Mouse (Mus musculus): ENCODE data around the gene Adk. TPM values are rescaled to one million over a fixed set of nuclear protein-coding genes. Genes with fewer than 3 reads are reported as not detected.

The Adk gene
- total and polyA plus RNA-seq, 3 experiments, result 47.9 to 129 (median 59.0) TPM

DNA sequence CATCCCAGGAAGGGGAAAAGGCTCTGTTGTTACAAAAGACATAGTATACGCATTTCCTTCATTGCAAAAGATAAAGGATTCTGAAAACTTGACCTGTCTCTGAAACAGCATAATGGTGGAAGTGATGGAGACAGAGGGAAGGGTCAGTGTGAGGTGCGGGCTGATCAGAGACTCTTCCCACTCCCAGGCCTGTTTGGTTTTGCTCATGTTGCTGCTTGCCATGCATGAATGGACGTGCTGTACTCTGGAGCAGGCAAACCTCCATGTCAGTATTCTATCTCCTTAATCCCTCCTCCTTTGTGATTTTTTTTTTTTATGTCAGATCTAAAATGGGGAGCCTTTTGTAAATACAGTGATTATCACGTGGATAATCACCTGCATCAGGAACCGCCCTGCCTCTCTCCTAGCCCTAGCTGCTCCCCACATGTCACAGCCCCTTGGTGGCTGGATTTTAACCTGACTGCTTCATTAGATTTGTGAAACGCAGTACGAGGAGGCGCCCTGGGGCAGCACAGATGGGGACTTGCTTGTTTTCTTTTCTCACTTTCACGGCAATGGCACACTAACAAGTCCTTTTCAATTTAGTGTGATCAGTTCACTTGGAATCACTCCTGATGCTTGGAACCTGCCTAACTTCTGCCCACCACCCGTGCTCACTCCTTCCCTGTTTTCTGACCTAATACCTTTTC is 307.0 kb downstream of the Adk start:
- Histone ChIP-seq H3K27ac (ENCODE audit: insufficient read depth, low read depth) (no peak overlapping the region), H3K9me3 (replicated peaks; ENCODE audit: low read length) (no peaks in the 10 kb centered on the region), H3K4me2 (ENCODE audit: insufficient read depth, low read depth, poor library complexity, severe bottlenecking) (no peak overlapping the region), H3K9ac (ENCODE audit: insufficient read depth, low read depth) (no peak overlapping the region), H3K36me3 (replicated peaks in 1 of 2; ENCODE audit: control insufficient read depth in 1 of 2, insufficient read depth in 1 of 2, low read length in 1 of 2) (peaks cover 0 to 2% of the 10 kb centered on the region in 2 experiments), H3K4me3 (replicated peaks in 1 of 3; ENCODE audit: low read depth in 2 of 3, low read length in 2 of 3, poor library complexity in 1 of 3) (no peak overlapping the region), H3K27me3 (replicated peaks) (no peaks in the 10 kb centered on the region), H3K4me1 (ENCODE audit: control insufficient read depth in 1 of 2, insufficient read depth in 2 of 2) (no peaks in the 10 kb centered on the region), H3K79me2 (replicated peaks; ENCODE audit: control insufficient read depth, extremely low read depth, insufficient read depth, poor library complexity, severe bottlenecking) (no peaks in the 10 kb centered on the region)
- TF ChIP-seq E2F4 (IDR thresholded peaks at IDR 0.05; ENCODE audit: insufficient replicate concordance, low read depth, low read length) (no peak), CTCF (conservative IDR thresholded peaks at IDR 0.05 in 1 of 2, IDR thresholded peaks at IDR 0.05 in 1 of 2; ENCODE audit: low read depth in 2 of 2, low read length in 2 of 2) (no peak), ETS1 (conservative IDR thresholded peaks at IDR 0.05; ENCODE audit: low read depth, low read length) (no peak), USF2 (conservative IDR thresholded peaks at IDR 0.05; ENCODE audit: low read depth, low read length) (no peak), POLR2A (IDR thresholded peaks at IDR 0.05; ENCODE audit: low read depth, low read length) (no peak), MAZ (IDR thresholded peaks at IDR 0.05; ENCODE audit: low read depth, low read length) (no peak), MAX (IDR thresholded peaks at IDR 0.05; ENCODE audit: low read length) (no peak), ZKSCAN1 (IDR thresholded peaks at IDR 0.05; ENCODE audit: borderline replicate concordance, low read depth, low read length) (no peak), RAD21 (IDR thresholded peaks at IDR 0.05; ENCODE audit: low read depth, low read length) (no peak), KAT2A (IDR thresholded peaks at IDR 0.05; ENCODE audit: insufficient replicate concordance, low read length) (no peak), SIN3A (IDR thresholded peaks at IDR 0.05; ENCODE audit: low read length) (no peak), USF1 (IDR thresholded peaks at IDR 0.05; ENCODE audit: low read depth, low read length) (no peak), ZNF384 (IDR thresholded peaks at IDR 0.05; ENCODE audit: low read depth, low read length) (no peak), JUN (IDR thresholded peaks at IDR 0.05; ENCODE audit: insufficient read depth, low read depth, low read length) (no peak)
- dilution Hi-C loops (cut with MboI; ENCODE audit: extremely low pct_ligation_motif_present, extremely low pct_unique_long_range_greater_than_20kb, low sequenced_read_pairs), result no loop called here
- in situ Hi-C loops (cut with MboI; ENCODE audit: low pct_ligation_motif_present, low pct_unique_long_range_greater_than_20kb, low sequenced_read_pairs), result no loop called here
- no peak for DNase-seq (ENCODE audit: extremely low read depth)

DNA sequence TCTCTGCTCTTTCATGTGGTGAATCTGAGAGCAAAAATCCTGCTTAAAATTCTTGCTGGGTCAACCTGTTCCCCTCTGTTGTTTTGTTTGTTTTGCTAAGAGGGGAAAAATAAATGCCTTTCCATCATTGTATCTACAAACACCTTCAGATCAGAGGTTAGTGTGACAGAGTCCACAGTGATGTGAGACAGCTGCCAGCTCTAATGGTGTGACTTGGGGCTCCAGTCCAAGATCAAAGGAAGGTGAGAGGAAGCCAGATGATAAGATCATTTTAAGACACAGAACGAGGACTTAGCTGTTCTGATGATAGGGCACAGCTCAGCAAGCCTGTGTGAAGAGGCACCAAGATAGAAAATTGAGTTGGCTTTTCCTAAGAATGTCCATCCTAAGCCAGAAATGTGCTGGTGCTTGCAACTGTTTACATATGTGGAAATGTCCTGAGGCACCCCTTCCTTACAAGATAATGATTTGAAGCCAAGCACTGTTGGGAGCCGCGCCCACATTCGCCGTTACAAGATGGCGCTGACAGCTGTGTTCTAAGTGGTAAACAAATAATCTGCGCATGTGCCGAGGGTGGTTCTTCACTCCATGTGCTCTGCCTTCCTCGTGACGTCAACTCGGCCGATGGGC is 307.6 kb downstream of the Adk start:
- no peak overlapping the region for H3K27ac ChIP-seq (ENCODE audit: insufficient read depth, low read depth)
- no peak overlapping the region for H3K9ac ChIP-seq (ENCODE audit: insufficient read depth, low read depth)
- TF ChIP-seq HCFC1 (IDR thresholded peaks at IDR 0.05; ENCODE audit: low read depth, low read length), result no peak
- TF ChIP-seq MEF2A (IDR thresholded peaks at IDR 0.05; ENCODE audit: borderline replicate concordance, low read depth, low read length), result no peak
- no peak for TF ChIP-seq CHD2 (IDR thresholded peaks at IDR 0.05; ENCODE audit: low read length)
- no peak for TF ChIP-seq USF2 (conservative IDR thresholded peaks at IDR 0.05; ENCODE audit: low read depth, low read length)
- no peak for TF ChIP-seq NELFE (IDR thresholded peaks at IDR 0.05; ENCODE audit: low read depth, low read length)
- no peak for TF ChIP-seq PAX5 (IDR thresholded peaks at IDR 0.05; ENCODE audit: low read length)
- no peak for TF ChIP-seq TCF12 (IDR thresholded peaks at IDR 0.05; ENCODE audit: low read depth, low read length)
- no peak for TF ChIP-seq NRF1 (IDR thresholded peaks at IDR 0.05; ENCODE audit: low read depth, low read length)
- peaks cover 0 to 2% of the 10 kb centered on the region in 2 experiments for H3K36me3 ChIP-seq (replicated peaks in 1 of 2; ENCODE audit: control insufficient read depth in 1 of 2, insufficient read depth in 1 of 2, low read length in 1 of 2)
- dilution Hi-C loops (cut with MboI; ENCODE audit: extremely low pct_ligation_motif_present, extremely low pct_unique_long_range_greater_than_20kb, low sequenced_read_pairs), result no loop called here
- H3K4me2 ChIP-seq (ENCODE audit: insufficient read depth, low read depth, poor library complexity, severe bottlenecking), result no peak overlapping the region
- no peaks in the 10 kb centered on the region for H3K79me2 ChIP-seq (replicated peaks; ENCODE audit: control insufficient read depth, extremely low read depth, insufficient read depth, poor library complexity, severe bottlenecking)
- in situ Hi-C loops (cut with MboI; ENCODE audit: low pct_ligation_motif_present, low pct_unique_long_range_greater_than_20kb, low sequenced_read_pairs), result no loop called here
- no peaks in the 10 kb centered on the region for H3K27me3 ChIP-seq (replicated peaks)
- H3K9me3 ChIP-seq (replicated peaks; ENCODE audit: low read length), result no peaks in the 10 kb centered on the region
- no peak overlapping the region for H3K4me3 ChIP-seq (replicated peaks in 1 of 3; ENCODE audit: low read depth in 2 of 3, low read length in 2 of 3, poor library complexity in 1 of 3)
- no peak for DNase-seq (ENCODE audit: extremely low read depth)
- no peaks in the 10 kb centered on the region for H3K4me1 ChIP-seq (ENCODE audit: control insufficient read depth in 1 of 2, insufficient read depth in 2 of 2)

Measured in CH12.LX (cell line).